Mouse (Mus musculus): ENCODE measurements at regions not wholly inside any gene's neighbourhood (a gene's known extent, or its start where the extent isn't known, plus 50 kb on each side); places are given as distances from the start of the nearest gene placed in this dataset.

- DNase-seq (ENCODE audit: low spot score) = no peak
These were observed 57.8 kb downstream of the Lsm3 start for GRCm38 (mm10) chr6:91573487-91573886.

DNA sequence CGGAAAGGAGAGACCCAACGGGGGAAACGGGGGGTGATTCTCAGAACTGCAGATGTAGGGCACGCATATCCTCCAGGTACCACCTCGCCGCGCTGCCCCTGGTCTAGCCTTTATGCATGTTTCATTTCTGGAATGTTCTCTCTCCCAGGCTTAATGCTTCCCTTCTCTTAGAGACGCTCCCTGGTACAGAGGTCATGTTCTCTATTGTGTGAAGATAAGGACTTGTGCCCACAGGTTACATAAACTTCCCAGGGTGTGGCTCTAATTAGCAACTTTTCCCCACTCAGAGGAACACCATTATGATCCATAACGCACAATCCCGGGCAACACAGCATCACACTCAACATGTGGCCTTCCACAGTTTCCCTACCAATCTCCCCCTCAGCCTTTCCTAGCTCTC, 58.7 kb downstream of the Lsm3 start:
- no peak for DNase-seq (ENCODE audit: low spot score)

DNA sequence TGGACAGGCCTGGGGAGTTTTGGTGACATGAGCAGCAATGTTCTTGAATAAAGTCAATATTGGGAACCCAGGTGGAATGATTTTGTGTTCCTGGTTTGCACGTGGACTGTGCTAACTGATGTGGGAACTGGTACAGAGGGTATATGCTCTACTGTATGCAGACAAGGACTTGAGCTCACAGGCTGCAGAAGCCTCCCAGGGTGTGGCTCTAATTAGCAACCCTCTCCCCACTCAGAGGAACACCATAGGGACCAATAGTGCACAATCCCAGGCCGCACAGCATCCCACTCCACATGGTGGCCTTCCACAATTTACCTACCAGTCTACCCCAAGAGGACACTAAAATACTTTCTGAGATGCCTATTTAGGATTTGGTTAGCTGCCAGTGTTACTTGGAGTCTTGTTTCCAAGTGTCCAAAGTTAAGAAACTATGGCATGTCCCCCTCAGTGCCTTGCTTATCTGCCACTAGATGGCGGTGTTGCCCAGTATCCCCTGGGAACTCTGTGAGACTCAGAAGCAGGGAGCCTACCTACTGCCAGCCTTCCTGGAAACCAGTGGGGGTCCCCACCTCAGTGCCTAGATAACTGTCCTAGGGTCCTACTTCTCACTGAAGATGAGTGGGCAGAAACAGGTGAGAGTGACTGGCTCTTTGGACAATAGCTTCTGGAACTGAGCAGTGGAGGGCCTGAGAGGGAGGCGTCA, 60.1 kb downstream of the Lsm3 start:
- DNase-seq (ENCODE audit: low spot score) = peak; percentile 82

DNA sequence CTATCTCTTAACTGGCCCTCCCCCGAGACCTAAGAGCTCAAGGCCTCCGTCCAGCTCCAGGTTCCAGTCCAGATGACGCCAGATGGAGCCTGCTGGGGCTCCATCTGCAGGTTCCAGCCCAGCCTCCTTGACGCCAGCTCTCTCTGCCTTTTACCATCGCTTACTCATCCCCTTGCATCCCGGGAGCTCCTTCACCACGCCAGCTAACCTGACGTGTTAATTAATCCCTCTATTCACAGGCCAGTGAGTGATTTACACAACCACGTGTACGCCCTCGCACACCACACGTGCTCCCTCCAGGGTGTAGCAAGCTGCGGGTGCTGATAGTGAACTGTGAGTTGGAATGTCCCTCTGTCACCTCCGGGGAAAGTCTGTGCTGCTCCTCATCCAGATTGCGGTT, 61.2 kb downstream of the Lsm3 start:
- DNase-seq (ENCODE audit: low spot score) = no peak

DNA sequence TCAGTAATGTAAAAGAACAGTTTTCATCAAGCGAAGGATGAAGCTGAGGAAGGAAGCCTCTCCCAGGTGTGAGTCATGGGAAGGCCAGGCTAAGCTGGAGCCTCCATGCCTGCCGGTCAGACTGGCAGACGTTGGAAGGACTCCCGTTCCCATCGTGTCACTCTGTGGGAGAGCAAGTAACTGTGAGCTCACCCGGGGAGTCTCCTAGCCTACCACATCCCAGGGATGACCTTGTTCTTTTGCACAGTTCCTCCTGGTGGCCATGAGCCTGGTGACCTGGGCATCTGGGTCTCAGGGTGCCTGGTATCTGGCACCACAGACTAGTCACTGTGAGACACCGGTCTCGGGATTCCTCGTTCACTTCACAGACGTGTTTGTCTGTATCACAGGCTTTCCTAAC, 63.9 kb downstream of the Lsm3 start:
- DNase-seq (ENCODE audit: low spot score) = no peak

DNA sequence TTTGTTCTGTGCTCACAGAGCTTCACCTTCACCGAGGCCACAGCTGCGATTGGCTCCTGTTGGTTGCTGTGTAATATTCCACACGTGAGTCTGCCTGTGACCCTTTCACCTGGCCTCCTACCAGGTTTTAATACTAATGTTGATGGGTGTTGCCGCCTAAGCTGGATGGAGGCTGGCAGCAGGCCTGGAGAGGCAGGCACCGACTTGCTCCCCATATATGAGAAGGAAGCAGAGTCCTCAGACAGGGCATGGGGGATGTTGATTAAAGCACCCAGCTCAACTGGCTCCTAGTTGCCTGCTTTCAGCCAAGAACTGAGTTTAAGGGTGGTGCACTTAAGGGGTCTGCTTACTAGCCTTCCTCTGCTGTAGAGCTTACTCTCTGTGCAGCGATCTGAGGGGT, 64.9 kb downstream of the Lsm3 start:
- DNase-seq (ENCODE audit: low spot score) = no peak

- peak; percentile 90 for DNase-seq (ENCODE audit: low spot score)
These were observed 66.6 kb downstream of the Lsm3 start for GRCm38 (mm10) chr6:91582338-91582737.

DNA sequence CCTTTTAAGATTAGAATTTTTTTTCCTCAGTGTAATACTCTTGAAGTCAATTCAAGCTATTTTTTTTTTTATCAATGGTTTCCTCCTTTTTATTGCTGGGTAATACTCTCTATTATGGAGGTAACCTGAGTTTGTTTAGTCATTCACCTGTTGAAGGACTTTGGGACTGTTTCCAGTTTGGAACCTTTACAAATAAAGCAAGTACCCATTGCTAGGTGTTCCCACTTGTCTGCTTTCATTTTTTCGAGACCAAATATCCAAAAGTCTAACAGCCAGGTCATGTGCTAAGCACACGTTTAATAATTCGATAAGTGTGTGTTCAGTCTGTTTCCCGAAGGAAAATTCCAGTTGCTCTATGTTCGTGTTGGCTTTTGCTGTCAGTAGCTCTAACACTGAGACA, 67.6 kb downstream of the Lsm3 start:
- peak; percentile 90 for DNase-seq (ENCODE audit: low spot score)

DNA sequence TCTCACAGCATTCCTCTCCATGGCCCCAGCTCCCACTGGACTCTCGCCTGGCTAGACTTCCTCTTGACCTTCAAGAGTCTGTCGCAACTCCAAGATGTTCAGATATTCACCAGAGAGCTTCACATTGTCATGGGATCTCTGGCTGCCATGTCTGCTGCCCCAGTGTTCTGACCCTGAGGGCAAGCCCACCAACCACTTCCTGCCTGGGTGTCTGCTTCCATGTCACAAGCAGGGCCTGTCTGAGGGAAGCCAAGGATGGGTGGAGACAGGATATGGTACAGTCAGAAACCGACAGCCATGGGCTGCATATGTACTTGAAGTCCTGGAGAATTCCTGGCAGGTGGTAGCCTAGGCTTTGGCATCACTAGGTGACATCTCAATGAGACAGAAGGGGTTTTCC, 69.8 kb downstream of the Lsm3 start:
- DNase-seq (ENCODE audit: low spot score) = peak; percentile 62

- DNase-seq (ENCODE audit: low spot score) = peak; percentile 76
These were observed 73.5 kb downstream of the Lsm3 start for GRCm38 (mm10) chr6:91589181-91589580.

DNA sequence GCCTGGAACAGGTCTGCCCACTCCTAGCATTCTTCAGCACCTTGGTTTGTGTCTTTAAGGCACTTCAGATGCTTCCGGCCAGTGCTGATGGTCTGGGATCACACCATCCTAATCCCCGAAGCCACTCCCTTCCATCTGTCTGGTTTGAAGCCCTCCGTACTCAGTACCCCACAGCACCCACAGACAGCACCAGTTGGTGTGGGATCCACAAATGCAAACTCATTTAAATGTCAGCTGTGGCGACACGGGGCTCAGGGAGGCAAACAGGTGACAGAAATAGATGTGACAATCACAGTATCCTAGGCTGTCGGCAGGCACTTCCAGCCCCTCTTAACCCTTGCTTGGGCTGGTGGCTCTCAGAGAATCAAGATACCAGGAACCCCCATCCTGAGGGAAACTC, 74.7 kb downstream of the Lsm3 start:
- no peak for DNase-seq (ENCODE audit: low spot score)

DNA sequence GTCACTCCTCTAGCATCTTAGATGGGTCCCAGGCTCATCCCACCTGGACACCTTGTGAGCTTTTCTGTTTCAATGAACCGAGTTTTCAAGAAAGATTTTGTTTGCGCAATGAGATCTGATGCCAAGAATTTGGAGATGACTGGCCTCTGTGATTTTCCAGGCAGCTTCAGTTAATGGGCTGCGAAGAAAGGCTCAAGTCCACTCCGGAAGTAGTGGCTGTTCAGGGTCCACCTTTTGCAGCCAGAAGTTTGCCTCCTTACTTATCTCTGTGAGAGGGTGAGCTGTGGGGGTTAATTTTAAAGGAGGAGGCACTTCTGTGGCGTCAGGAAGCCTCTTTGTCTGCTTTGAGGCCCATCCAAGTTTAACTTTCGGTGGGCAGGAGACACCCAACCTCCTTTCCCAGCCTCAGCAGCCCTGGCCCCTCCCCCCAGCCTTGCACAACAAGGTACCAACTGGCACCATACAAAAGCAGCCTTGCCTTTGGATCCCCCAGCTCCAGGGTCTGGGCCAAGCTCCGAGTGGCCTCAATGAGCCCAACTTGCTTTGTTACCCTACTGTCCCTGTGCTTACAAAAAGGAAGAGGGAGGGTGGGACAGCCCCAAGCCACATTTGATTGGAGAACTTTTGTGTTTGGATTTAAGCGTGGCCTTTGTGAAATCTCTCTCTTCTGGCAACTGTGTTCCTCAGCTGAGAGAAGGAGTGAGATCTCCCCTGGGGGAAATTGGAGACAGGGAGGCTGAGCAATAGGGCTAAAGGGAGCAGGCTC, 75.3 kb downstream of the Lsm3 start:
- DNase-seq (ENCODE audit: low spot score) = peak; percentile 60

GRCm38 (mm10) chr6:91592651-91593050, 76.9 kb downstream of the Lsm3 start:
- DNase-seq (ENCODE audit: low spot score) = no peak

DNA sequence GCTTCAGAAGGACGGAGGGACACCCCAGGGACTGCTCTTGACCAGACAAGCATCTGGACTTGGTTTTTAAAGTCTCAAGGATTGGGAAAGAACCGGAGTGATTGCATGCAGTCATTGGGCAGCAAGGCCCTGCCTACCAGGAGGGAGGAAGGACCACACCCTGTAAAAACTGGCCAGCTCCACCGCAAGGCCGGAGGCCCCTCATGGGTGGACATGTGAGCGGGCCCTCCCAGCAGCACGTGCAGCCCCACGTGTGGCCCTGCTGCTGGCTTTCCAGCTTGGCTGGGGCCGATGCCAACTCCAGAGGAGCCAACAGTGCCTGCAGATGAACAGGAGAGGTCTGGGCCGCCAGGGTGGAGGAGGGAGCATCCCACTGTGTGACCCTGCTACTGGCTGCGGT, 83.2 kb downstream of the Lsm3 start:
- DNase-seq (ENCODE audit: low spot score) = peak; percentile 97

- DNase-seq (ENCODE audit: low spot score) = no peak
These were observed 83.7 kb upstream of the Slc6a6 start for GRCm38 (mm10) chr6:91600116-91600515.

DNA sequence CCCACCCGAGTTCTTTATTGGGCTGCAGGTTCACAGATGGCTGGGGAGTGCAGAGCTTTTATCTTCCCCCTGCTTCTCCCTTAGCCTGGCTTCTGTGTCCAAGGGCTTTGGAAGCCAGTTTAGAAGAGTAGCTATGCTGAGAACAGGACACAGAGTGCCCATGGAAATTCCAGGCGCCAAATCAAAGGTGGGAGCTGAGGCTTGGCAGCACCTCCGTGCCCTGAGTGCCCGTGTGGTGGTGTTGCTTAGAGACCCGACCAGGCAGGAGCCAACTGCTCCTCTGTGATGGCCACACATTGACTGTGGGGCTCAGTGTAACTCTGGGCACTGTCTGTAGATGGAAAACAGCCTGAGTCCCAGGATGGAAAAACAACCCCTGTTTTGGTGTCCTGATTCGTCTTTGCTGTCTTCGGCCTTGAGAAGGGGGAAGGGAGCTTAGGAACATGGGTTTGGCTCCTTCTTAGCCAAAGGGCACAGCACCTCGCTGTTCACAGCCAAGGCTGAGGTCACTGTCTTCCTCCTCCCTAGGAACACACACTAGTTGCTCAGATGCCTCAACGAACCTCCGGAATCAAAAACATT, 77.1 kb upstream of the Slc6a6 start:
- no peak for DNase-seq (ENCODE audit: low spot score)

DNA sequence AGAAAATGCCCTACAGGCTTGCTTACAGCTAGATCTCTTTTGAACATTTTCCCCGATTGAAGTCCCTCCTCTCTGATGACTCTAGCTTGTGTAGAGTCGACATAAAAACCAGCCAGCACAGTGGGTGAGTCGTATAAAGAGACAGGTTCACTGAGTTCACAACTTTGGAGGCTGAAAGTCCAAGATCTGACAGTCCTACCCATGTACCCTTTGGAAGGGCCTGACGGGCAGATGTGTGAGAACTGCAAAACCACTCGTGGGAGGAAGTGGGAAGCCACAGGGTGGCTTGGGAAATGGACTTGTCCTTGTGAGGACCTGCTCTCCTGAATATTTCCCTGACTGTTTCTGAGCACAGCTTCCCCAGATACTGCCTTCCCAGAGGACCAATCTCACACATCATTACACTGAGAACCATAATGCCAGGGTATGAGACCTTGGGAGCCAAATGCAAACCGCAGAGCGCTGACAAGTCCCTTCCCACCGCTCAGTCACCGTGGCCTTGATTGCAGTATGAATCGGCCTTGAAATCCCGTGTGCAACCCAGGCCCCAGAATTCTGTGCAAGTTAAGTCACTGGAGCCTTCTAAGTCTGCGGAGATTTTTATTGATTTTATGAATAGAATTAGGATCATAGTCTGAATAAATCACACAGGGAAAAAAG, 76.1 kb upstream of the Slc6a6 start:
- no peak for DNase-seq (ENCODE audit: low spot score)

DNA sequence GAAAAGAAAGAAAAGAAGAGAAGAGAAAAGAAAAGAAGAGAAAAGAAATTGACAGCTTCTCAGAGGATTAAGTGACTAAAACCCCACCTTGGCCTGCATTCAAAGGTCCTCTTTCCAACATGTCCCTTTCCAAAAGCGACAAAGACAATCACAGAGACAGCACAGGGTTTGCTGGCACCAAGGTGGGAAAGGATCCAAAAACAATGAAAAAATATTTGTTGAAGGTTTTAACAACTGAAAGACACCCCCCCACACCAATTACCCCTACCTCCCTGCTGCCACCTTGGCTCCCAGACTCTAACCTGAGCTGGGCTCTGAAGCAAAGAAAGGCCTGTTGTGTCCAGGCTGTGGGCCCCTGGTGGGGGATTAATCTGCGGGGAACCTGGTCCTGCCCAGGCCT, 74.2 kb upstream of the Slc6a6 start:
- no peak for DNase-seq (ENCODE audit: low spot score)

- DNase-seq (ENCODE audit: low spot score) = peak; percentile 26
These were observed 68.8 kb upstream of the Slc6a6 start for GRCm38 (mm10) chr6:91615022-91615421.

GRCm38 (mm10) chr6:91616541-91616940, 67.3 kb upstream of the Slc6a6 start:
- DNase-seq (ENCODE audit: low spot score) = peak; percentile 26

DNA sequence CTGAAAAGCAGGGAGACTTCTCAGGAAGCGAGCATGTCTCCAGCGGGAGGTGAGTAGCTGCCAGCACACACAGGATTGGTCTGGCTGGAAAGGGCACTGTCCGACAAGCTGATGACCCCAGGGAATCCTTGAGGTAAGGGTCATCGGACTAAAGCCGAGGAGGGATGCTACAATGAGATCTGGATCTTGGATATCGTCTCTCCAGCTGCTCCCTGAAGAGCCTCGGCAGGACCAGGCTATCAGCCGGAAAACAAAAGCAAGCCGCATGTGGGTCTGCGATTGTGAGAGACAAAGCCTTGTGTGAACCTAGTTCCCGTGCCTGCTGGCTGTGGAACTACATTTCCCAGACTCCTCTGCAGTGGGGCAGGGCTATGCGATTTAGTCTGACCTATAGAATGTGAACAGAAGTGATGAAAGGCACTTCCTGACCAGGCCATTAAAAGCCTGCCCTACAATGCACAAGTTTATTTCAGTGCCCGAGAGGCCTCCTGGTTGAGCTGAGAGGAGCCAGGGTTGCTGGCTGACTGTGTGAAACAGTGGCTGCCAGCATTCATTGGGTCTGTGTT, 66.7 kb upstream of the Slc6a6 start:
- DNase-seq (ENCODE audit: low spot score) = peak; percentile 75

GRCm38 (mm10) chr6:91617685-91618084, 66.2 kb upstream of the Slc6a6 start:
- peak; percentile 30 for DNase-seq (ENCODE audit: low spot score)

Data from lung, postnatal 25 days (tissue).